Mouse (Mus musculus) embryonic facial prominence, embryonic 13.5 days (tissue): ENCODE measurements at regions not wholly inside any gene's neighbourhood (a gene's known extent, or its start where the extent isn't known, plus 50 kb on each side); places are given as distances from the start of the nearest gene placed in this dataset.

Experiments
- ATAC-seq: fragments of 200-750 bp; cut with Nextera tagmentation; 2 replicates; pipeline ENCODE4 v1.8.0; 2017; ENCODE audit warnings: low read depth; ENCODE audit not compliant: insufficient number of reproducible peaks, insufficient read depth, low FRiP score, low TSS enrichment
- H3K27ac ChIP-seq: fragments of 300-500 bp; sonication (generic); 2 replicates; pipeline ENCODE4 v1.5.1; 2015; ENCODE audit warnings: moderate library complexity, mild to moderate bottlenecking, inconsistent platforms
- H3K27me3 ChIP-seq: fragments of 300-500 bp; sonication (generic); 2 replicates; pipeline ENCODE4 v1.6.1; 2015; ENCODE audit warnings: mild to moderate bottlenecking, inconsistent platforms
- H3K36me3 ChIP-seq: fragments of 300-500 bp; sonication (generic); 2 replicates; pipeline ENCODE4 v1.6.1; 2015; ENCODE audit warnings: mild to moderate bottlenecking, inconsistent platforms
- H3K4me1 ChIP-seq: fragments of 300-500 bp; sonication (generic); 2 replicates; pipeline ENCODE4 v1.6.1; 2015; ENCODE audit warnings: inconsistent platforms
- H3K4me2 ChIP-seq: fragments of 300-500 bp; sonication (generic); 2 replicates; pipeline ENCODE4 v1.6.1; 2015; ENCODE audit warnings: moderate library complexity, mild to moderate bottlenecking, inconsistent platforms
- H3K4me3 ChIP-seq: fragments of 300-500 bp; sonication (generic); 2 replicates; pipeline ENCODE4 v1.5.1; 2015; ENCODE audit warnings: mild to moderate bottlenecking, inconsistent platforms
- H3K9ac ChIP-seq: fragments of 300-500 bp; sonication (generic); 2 replicates; pipeline ENCODE4 v1.6.1; 2015; ENCODE audit warnings: mild to moderate bottlenecking, inconsistent platforms
- H3K9me3 ChIP-seq: fragments of 300-500 bp; sonication (generic); 2 replicates; pipeline ENCODE4 v1.6.1; 2016; ENCODE audit warnings: inconsistent platforms
- WGBS: fragments of 180-500 bp; shearing (Covaris S2); methylation state at CpG from one replicate; pipeline ENCODE4 v1.1.7; 2015; ENCODE audit warnings: mixed read lengths; 5-methylcytosine and 5-hydroxymethylcytosine counted together

DNA sequence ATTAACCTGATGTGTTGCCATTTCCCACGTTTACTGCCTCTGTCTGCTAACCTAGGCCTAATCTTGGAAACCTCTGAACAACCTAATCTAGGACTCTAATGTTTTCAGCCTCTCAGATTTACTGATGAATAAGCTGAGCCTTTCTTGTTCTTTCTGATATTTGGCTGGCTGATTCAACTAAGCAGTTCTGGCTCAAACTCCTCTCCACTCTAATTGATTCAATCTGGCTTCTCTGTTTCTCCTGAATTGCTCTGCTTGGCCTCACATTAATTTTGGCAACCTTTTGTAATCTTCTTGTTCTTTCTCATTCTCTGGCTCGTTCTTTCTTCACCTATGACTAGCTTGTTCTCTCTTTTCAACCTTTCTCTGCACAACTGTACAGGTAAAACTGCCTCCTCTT, 1561.2 kb upstream of the Zeb2 start:
- ATAC-seq, result no peak
- H3K4me1 ChIP-seq, result 0 out of 2 replicates have a peak, but pooled peaks cover 5% of the 10 kb centered on the region

DNA sequence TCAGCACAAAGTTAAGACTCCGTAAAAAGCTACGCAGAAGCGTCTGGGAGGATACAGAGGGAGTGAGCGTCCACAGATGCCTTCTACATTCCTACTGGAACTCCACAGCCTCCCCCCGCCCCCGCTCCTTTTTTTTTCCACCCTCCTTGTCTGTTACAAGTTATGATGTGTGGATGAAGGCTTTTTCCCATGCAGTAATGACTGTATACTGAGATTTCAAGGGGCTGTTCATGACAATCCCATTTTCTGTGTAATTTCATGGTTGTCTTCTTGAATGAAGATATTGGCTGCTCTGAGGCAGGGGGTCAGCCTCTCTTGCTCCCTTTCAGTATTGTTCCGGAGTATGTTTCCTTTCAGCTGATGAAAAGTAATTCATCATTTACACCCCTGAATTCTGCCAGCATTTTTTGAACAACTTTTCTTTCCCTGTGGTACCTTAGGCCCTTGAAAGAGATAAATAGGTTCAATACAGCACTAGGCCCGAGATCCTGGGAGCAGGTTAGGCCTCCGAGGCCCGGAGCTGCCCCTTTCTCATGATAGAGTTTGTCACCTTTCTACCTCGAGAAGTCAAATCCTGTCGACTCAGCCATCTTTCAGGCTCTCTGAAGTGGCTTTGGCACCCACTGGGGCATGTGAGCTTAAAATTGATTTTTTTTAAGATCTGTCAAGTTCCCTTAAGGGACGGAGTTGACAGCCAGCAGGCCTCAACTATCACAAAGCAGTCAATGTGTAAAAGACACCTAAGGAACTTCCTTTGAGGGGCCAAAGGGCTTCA, 1552.5 kb upstream of the Zeb2 start:
- Histone ChIP-seq H3K27me3 (no peaks in the 10 kb centered on the region), H3K9me3 (no peaks in the 10 kb centered on the region), H3K4me2 (no peak overlapping the region), H3K9ac (no peak overlapping the region), H3K4me1 (peaks cover 5% of the 10 kb centered on the region; the same call in 1 of the 2 replicates), H3K27ac (no peak overlapping the region), H3K4me3 (no peak overlapping the region), H3K36me3 (no peaks in the 10 kb centered on the region)
- WGBS, result 46% methylated on average over 13 of the region's 13 CpGs
- no peak for ATAC-seq

More for the DNA sequence above, 1561.2 kb upstream of the Zeb2 start:
- H3K36me3 ChIP-seq, result no peaks in the 10 kb centered on the region
- WGBS, result 21% methylated on average over 2 of the region's 2 CpGs
- H3K9me3 ChIP-seq, result no peaks in the 10 kb centered on the region
- no peak overlapping the region for H3K9ac ChIP-seq
- no peak overlapping the region for H3K4me3 ChIP-seq
- H3K27ac ChIP-seq, result no peak overlapping the region
- H3K4me2 ChIP-seq, result no peak overlapping the region
- H3K27me3 ChIP-seq, result no peaks in the 10 kb centered on the region

- no peak overlapping the region for H3K4me3 ChIP-seq
Measured at GRCm38 (mm10) chr2:46666990-46667337, 1549.8 kb upstream of the Zeb2 start.

GRCm38 (mm10) chr2:46666084-46666989, 1549.1 kb upstream of the Zeb2 start:
- H3K27ac ChIP-seq, result no peak overlapping the region
- no peak overlapping the region; the same call in 1 of the 2 replicates for H3K4me2 ChIP-seq
- no peaks in the 10 kb centered on the region for H3K27me3 ChIP-seq
- H3K4me3 ChIP-seq, result no peak overlapping the region
- no peaks in the 10 kb centered on the region for H3K36me3 ChIP-seq
- H3K9me3 ChIP-seq, result no peaks in the 10 kb centered on the region
- H3K9ac ChIP-seq, result no peak overlapping the region
- peaks cover 5% of the 10 kb centered on the region; the same call in 1 of the 2 replicates for H3K4me1 ChIP-seq
- WGBS, result 29% methylated on average over 10 of the region's 10 CpGs
- no peak for ATAC-seq

More at GRCm38 (mm10) chr2:46666990-46667337, 1549.8 kb upstream of the Zeb2 start:
- ATAC-seq, result no peak
- Histone ChIP-seq H3K36me3 (no peaks in the 10 kb centered on the region), H3K4me1 (peaks cover 5% of the 10 kb centered on the region; the same call in 1 of the 2 replicates), H3K27me3 (no peaks in the 10 kb centered on the region), H3K9me3 (no peaks in the 10 kb centered on the region), H3K4me2 (no peak overlapping the region), H3K9ac (no peak overlapping the region), H3K27ac (no peak overlapping the region)
- 49% methylated on average over 3 of the region's 3 CpGs for WGBS

DNA sequence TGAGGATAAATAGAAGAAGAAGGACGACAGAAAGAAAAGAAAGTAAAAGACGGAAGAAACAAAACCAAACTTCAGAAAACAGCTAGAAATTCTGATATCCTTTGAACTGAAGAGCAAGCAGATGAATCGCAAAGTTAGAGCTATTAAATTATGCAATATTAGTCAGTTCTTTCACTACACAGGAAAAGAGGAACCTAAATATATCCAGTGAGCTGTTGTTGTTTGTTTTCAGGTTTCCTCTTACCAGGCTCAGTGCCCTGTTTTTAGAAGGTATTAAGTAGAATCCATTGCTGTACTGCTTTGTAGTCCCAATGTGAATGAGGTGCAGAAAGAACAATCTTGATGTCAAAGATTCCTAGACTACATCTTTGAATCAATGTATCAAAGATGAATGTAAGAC, 1544.7 kb upstream of the Zeb2 start:
- Histone ChIP-seq H3K36me3 (no peaks in the 10 kb centered on the region), H3K4me2 (no peak overlapping the region), H3K27ac (no peak overlapping the region), H3K4me1 (peaks cover 5% of the 10 kb centered on the region; the same call in 1 of the 2 replicates), H3K4me3 (no peak overlapping the region), H3K9ac (no peak overlapping the region), H3K9me3 (no peaks in the 10 kb centered on the region), H3K27me3 (no peaks in the 10 kb centered on the region)
- no peak for ATAC-seq
- WGBS, result 79% methylated on average over 3 of the region's 3 CpGs

DNA sequence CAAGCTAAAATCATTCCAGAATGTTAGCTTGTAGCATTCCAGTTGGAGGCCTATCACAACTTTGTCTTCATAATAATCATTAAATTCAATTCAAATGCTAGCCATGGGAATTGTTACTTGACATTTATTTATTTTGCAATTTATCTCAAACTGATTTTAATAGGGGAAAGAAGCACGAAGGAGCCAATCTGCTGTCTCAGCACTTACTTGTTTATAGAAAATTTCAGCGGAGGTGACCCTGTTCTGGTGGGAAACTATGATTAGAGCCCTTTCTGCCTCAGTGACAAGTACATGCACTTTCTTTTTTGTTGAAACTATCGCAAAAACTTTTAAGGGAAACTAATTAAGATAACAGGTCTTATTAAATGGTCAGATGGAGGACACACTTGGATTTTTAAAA, 1543.4 kb upstream of the Zeb2 start:
- no peak overlapping the region for H3K9ac ChIP-seq
- 66% methylated on average over 3 of the region's 3 CpGs for WGBS
- H3K4me1 ChIP-seq, result no peaks in the 10 kb centered on the region
- no peaks in the 10 kb centered on the region for H3K9me3 ChIP-seq
- ATAC-seq, result no peak
- H3K4me2 ChIP-seq, result no peak overlapping the region
- no peak overlapping the region for H3K27ac ChIP-seq
- no peaks in the 10 kb centered on the region for H3K36me3 ChIP-seq
- no peak overlapping the region for H3K4me3 ChIP-seq
- H3K27me3 ChIP-seq, result no peaks in the 10 kb centered on the region

DNA sequence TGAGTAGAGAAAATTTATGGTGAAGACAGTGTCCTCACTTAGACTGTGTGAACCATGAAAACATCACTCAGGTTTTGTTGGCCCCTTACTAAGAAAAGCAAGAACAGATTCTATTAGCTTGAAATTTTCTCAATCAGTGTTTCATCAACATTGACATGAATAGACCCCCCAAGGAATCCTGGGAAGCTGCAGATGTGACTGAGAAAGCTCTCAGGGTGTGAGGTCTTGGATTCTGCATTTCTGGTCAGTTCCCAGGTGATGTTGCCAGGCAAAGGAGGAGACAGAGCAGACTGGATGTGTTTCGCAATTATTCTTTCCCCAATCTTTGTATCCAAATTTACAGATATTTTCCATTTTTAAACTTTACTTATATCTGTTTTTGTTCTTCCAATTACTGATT, 1538.1 kb upstream of the Zeb2 start:
- no peaks in the 10 kb centered on the region for H3K27me3 ChIP-seq
- H3K36me3 ChIP-seq, result no peaks in the 10 kb centered on the region
- H3K4me1 ChIP-seq, result no peaks in the 10 kb centered on the region
- H3K9ac ChIP-seq, result no peak overlapping the region
- 90% methylated on average over 1 of the region's 1 CpGs for WGBS
- no peak for ATAC-seq
- no peaks in the 10 kb centered on the region for H3K9me3 ChIP-seq
- no peak overlapping the region for H3K27ac ChIP-seq
- H3K4me3 ChIP-seq, result no peak overlapping the region
- no peak overlapping the region for H3K4me2 ChIP-seq

DNA sequence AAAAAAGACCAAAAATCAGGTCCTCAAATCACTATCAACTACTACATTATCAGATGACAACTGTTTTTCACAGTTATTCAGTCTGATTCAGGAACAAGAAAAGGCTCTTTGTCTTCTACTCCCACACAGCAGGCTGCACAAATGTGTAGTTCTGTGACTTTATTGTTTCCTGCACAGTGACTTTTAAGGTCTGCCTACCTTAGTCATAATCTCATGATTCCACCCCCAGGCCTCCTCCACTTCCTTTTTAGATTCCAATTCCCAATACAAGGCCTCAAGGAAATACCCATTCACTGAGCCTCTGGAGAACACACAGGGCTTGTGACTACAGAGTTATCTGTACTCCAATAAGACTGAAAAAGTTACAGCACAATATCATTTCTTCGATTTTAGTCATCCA, 1535.4 kb upstream of the Zeb2 start:
- H3K4me1 ChIP-seq, result no peaks in the 10 kb centered on the region
- 82% methylated on average over 1 of the region's 1 CpGs for WGBS
- no peaks in the 10 kb centered on the region for H3K9me3 ChIP-seq
- no peaks in the 10 kb centered on the region for H3K36me3 ChIP-seq
- H3K9ac ChIP-seq, result no peak overlapping the region
- H3K4me3 ChIP-seq, result no peak overlapping the region
- H3K4me2 ChIP-seq, result no peak overlapping the region
- H3K27ac ChIP-seq, result no peak overlapping the region
- ATAC-seq, result no peak
- H3K27me3 ChIP-seq, result no peaks in the 10 kb centered on the region

- ATAC-seq, result no peak
- Histone ChIP-seq H3K4me1 (no peaks in the 10 kb centered on the region), H3K4me3 (no peak overlapping the region), H3K36me3 (no peaks in the 10 kb centered on the region), H3K27me3 (no peaks in the 10 kb centered on the region), H3K27ac (no peak overlapping the region), H3K4me2 (no peak overlapping the region), H3K9ac (no peak overlapping the region), H3K9me3 (no peaks in the 10 kb centered on the region)
- WGBS, result 83% methylated on average over 2 of the region's 2 CpGs
Measured at GRCm38 (mm10) chr2:46646366-46646765, 1529.2 kb upstream of the Zeb2 start.

GRCm38 (mm10) chr2:46609217-46609616, 1492.0 kb upstream of the Zeb2 start:
- no peak overlapping the region for H3K9ac ChIP-seq
- H3K9me3 ChIP-seq, result no peaks in the 10 kb centered on the region
- H3K4me2 ChIP-seq, result no peak overlapping the region
- no peak for ATAC-seq
- H3K36me3 ChIP-seq, result no peaks in the 10 kb centered on the region
- no peak overlapping the region for H3K4me3 ChIP-seq
- H3K27me3 ChIP-seq, result no peaks in the 10 kb centered on the region
- 80% methylated on average over 2 of the region's 2 CpGs for WGBS
- no peak overlapping the region for H3K27ac ChIP-seq
- H3K4me1 ChIP-seq, result no peaks in the 10 kb centered on the region

- no peak overlapping the region for H3K27ac ChIP-seq
- H3K4me2 ChIP-seq, result no peak overlapping the region
- H3K9me3 ChIP-seq, result no peaks in the 10 kb centered on the region
- no peaks in the 10 kb centered on the region for H3K4me1 ChIP-seq
- no peak for ATAC-seq
- 59% methylated on average over 2 of the region's 2 CpGs for WGBS
- no peak overlapping the region for H3K4me3 ChIP-seq
- no peaks in the 10 kb centered on the region for H3K36me3 ChIP-seq
- no peaks in the 10 kb centered on the region for H3K27me3 ChIP-seq
- no peak overlapping the region for H3K9ac ChIP-seq
Measured at GRCm38 (mm10) chr2:46581773-46582172, 1464.6 kb upstream of the Zeb2 start.

GRCm38 (mm10) chr2:46570416-46570815, 1453.2 kb upstream of the Zeb2 start:
- Histone ChIP-seq H3K27ac (no peak overlapping the region), H3K36me3 (no peaks in the 10 kb centered on the region), H3K9ac (no peak overlapping the region), H3K4me1 (no peaks in the 10 kb centered on the region), H3K4me2 (no peak overlapping the region), H3K4me3 (no peak overlapping the region), H3K27me3 (no peaks in the 10 kb centered on the region), H3K9me3 (no peaks in the 10 kb centered on the region)
- no peak for ATAC-seq
- WGBS, result 87% methylated on average over 2 of the region's 2 CpGs
